Mouse (Mus musculus): ENCODE results near the gene Large2. TPM values are rescaled to one million over a fixed set of nuclear protein-coding genes. Genes with fewer than 3 reads are reported as not detected.

Large2 gene
- total and polyA plus RNA-seq, 3 experiments = 0.19 to 1.5 (median 0.89) TPM

DNA sequence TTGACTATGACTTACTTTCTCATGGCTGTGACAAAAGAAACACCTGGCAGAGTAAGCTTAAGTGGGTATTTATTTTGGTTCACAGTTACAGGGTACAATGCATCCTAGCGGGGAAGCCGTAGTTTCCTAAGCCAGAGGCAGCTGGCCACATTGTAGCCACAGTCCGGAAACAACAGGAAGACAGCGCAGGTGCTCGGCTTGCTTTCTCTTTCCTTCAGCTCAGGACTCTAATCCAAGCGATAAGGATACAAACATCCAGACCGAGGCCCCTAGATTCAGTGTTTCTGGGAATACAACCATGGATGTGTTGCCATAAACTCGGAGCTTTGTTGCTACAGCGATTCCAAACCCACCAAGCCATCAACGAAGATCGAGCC, 1.2 kb downstream of the Large2 start:
- H3K4me1 ChIP-seq (ENCODE audit: control insufficient read depth in 1 of 2, insufficient read depth in 2 of 2) = peaks cover 14 to 48% of the 10 kb centered on the region in 2 experiments
- no peaks in the 10 kb centered on the region for H3K9me3 ChIP-seq (replicated peaks; ENCODE audit: low read length)
- H3K36me3 ChIP-seq (replicated peaks in 1 of 2; ENCODE audit: control insufficient read depth in 1 of 2, insufficient read depth in 1 of 2, low read length in 1 of 2) = peaks cover 11 to 18% of the 10 kb centered on the region in 2 experiments
- dilution Hi-C loops (cut with MboI; ENCODE audit: extremely low pct_ligation_motif_present, extremely low pct_unique_long_range_greater_than_20kb, low sequenced_read_pairs) = no loop called here
- H3K27ac ChIP-seq (ENCODE audit: insufficient read depth, low read depth) = no peak overlapping the region
- peaks cover 9% of the 10 kb centered on the region for H3K27me3 ChIP-seq (replicated peaks)
- no peak overlapping the region for H3K9ac ChIP-seq (ENCODE audit: insufficient read depth, low read depth)
- TF ChIP-seq CHD2 (IDR thresholded peaks at IDR 0.05; ENCODE audit: low read length) = no peak
- no peak for TF ChIP-seq BHLHE40 (IDR thresholded peaks at IDR 0.05; ENCODE audit: low read depth, low read length)
- TF ChIP-seq GABPA (IDR thresholded peaks at IDR 0.05; ENCODE audit: insufficient replicate concordance, low read depth, low read length) = no peak
- TF ChIP-seq EP300 (IDR thresholded peaks at IDR 0.05; ENCODE audit: low read length) = no peak
- TF ChIP-seq USF1 (IDR thresholded peaks at IDR 0.05; ENCODE audit: low read depth, low read length) = no peak
- no peak for TF ChIP-seq KAT2A (IDR thresholded peaks at IDR 0.05; ENCODE audit: insufficient replicate concordance, low read length)
- TF ChIP-seq CTCF (conservative IDR thresholded peaks at IDR 0.05 in 1 of 2, IDR thresholded peaks at IDR 0.05 in 1 of 2; ENCODE audit: low read depth in 2 of 2, low read length in 2 of 2) = no peak
- TF ChIP-seq NELFE (IDR thresholded peaks at IDR 0.05; ENCODE audit: low read depth, low read length) = no peak
- no peak for TF ChIP-seq ZNF384 (IDR thresholded peaks at IDR 0.05; ENCODE audit: low read depth, low read length)
- TF ChIP-seq ZC3H11A (IDR thresholded peaks at IDR 0.05; ENCODE audit: low read depth, low read length) = no peak
- no peak for TF ChIP-seq HCFC1 (IDR thresholded peaks at IDR 0.05; ENCODE audit: low read depth, low read length)
- no peak for TF ChIP-seq SMC3 (IDR thresholded peaks at IDR 0.05; ENCODE audit: low read depth, low read length)
- no peak for TF ChIP-seq MXI1 (IDR thresholded peaks at IDR 0.05; ENCODE audit: low read depth, low read length)
- no peak for TF ChIP-seq RCOR1 (conservative IDR thresholded peaks at IDR 0.05; ENCODE audit: low read depth, low read length)
- no peak for TF ChIP-seq MAZ (IDR thresholded peaks at IDR 0.05; ENCODE audit: low read depth, low read length)
- no peak for TF ChIP-seq ELF1 (IDR thresholded peaks at IDR 0.05; ENCODE audit: low read depth, low read length)
- TF ChIP-seq SIN3A (IDR thresholded peaks at IDR 0.05; ENCODE audit: low read length) = no peak
- no peak for TF ChIP-seq ETS1 (conservative IDR thresholded peaks at IDR 0.05; ENCODE audit: low read depth, low read length)
- TF ChIP-seq TBP (conservative IDR thresholded peaks at IDR 0.05; ENCODE audit: low read depth, low read length) = no peak
- TF ChIP-seq IRF4 (IDR thresholded peaks at IDR 0.05; ENCODE audit: low read depth, low read length) = no peak
- no peak overlapping the region for H3K4me2 ChIP-seq (ENCODE audit: insufficient read depth, low read depth, poor library complexity, severe bottlenecking)
- no peak overlapping the region for H3K4me3 ChIP-seq (replicated peaks in 1 of 3; ENCODE audit: low read depth in 2 of 3, low read length in 2 of 3, poor library complexity in 1 of 3)
- DNase-seq (ENCODE audit: extremely low read depth) = no peak
- peaks cover 9% of the 10 kb centered on the region for H3K79me2 ChIP-seq (replicated peaks; ENCODE audit: control insufficient read depth, extremely low read depth, insufficient read depth, poor library complexity, severe bottlenecking)
- in situ Hi-C loops (cut with MboI; ENCODE audit: low pct_ligation_motif_present, low pct_unique_long_range_greater_than_20kb, low sequenced_read_pairs) = no loop called here

DNA sequence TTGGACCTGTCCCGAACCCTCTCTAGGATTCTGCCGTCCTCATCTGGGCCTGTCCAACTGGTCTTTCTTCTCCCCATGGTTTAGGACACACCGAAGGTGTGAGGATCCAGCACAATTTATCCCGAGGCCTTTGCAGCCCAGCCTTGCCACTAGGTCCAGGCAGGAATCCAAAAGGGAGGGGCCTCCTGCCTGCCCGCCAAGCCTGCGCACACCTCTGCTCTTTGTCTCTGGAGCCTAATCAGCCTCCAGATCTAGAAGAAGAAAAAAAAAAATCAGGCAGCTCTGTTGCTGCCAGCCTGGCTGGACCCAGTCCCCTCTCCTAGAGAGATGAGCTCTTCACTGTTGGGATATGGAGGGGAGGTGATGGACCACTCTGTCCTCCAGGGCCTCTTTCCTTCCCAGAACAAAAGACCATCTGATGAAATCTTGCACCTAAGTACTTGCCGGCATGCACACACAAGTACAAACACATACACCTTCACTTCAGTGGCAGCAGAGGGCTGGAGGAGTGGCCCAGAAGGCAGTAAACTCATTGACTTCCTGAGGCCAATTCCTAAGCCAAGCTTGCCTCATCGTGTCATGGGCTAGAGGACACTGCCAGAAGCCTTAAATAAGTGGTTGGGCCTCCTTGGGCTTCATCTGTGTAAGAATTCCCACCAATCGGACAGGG, 1.8 kb downstream of the Large2 start:
- Histone ChIP-seq H3K27me3 (replicated peaks) (peaks cover 9% of the 10 kb centered on the region), H3K4me1 (ENCODE audit: control insufficient read depth in 1 of 2, insufficient read depth in 2 of 2) (peaks cover 13 to 43% of the 10 kb centered on the region in 2 experiments), H3K27ac (ENCODE audit: insufficient read depth, low read depth) (no peak overlapping the region), H3K4me3 (replicated peaks in 1 of 3; ENCODE audit: low read depth in 2 of 3, low read length in 2 of 3, poor library complexity in 1 of 3) (no peak overlapping the region), H3K9me3 (replicated peaks; ENCODE audit: low read length) (no peaks in the 10 kb centered on the region), H3K9ac (ENCODE audit: insufficient read depth, low read depth) (no peak overlapping the region), H3K4me2 (ENCODE audit: insufficient read depth, low read depth, poor library complexity, severe bottlenecking) (no peak overlapping the region), H3K79me2 (replicated peaks; ENCODE audit: control insufficient read depth, extremely low read depth, insufficient read depth, poor library complexity, severe bottlenecking) (peaks cover 9% of the 10 kb centered on the region), H3K36me3 (replicated peaks in 1 of 2; ENCODE audit: control insufficient read depth in 1 of 2, insufficient read depth in 1 of 2, low read length in 1 of 2) (peaks cover 6 to 13% of the 10 kb centered on the region in 2 experiments)
- in situ Hi-C loops (cut with MboI; ENCODE audit: low pct_ligation_motif_present, low pct_unique_long_range_greater_than_20kb, low sequenced_read_pairs) = no loop called here
- no peak for DNase-seq (ENCODE audit: extremely low read depth)
- dilution Hi-C loops (cut with MboI; ENCODE audit: extremely low pct_ligation_motif_present, extremely low pct_unique_long_range_greater_than_20kb, low sequenced_read_pairs) = no loop called here
- TF ChIP-seq JUND (conservative IDR thresholded peaks at IDR 0.05; ENCODE audit: low read depth, low read length) = no peak
- no peak for TF ChIP-seq BHLHE40 (IDR thresholded peaks at IDR 0.05; ENCODE audit: low read depth, low read length)
- TF ChIP-seq USF1 (IDR thresholded peaks at IDR 0.05; ENCODE audit: low read depth, low read length) = no peak
- no peak for TF ChIP-seq JUN (IDR thresholded peaks at IDR 0.05; ENCODE audit: insufficient read depth, low read depth, low read length)
- TF ChIP-seq MEF2A (IDR thresholded peaks at IDR 0.05; ENCODE audit: borderline replicate concordance, low read depth, low read length) = no peak
- TF ChIP-seq CHD1 (IDR thresholded peaks at IDR 0.05; ENCODE audit: low read depth, low read length) = no peak
- TF ChIP-seq ZC3H11A (IDR thresholded peaks at IDR 0.05; ENCODE audit: low read depth, low read length) = no peak
- TF ChIP-seq USF2 (conservative IDR thresholded peaks at IDR 0.05; ENCODE audit: low read depth, low read length) = no peak
- TF ChIP-seq TCF12 (IDR thresholded peaks at IDR 0.05; ENCODE audit: low read depth, low read length) = no peak
- no peak for TF ChIP-seq NELFE (IDR thresholded peaks at IDR 0.05; ENCODE audit: low read depth, low read length)
- TF ChIP-seq E2F4 (IDR thresholded peaks at IDR 0.05; ENCODE audit: insufficient replicate concordance, low read depth, low read length) = no peak
- no peak for TF ChIP-seq TBP (conservative IDR thresholded peaks at IDR 0.05; ENCODE audit: low read depth, low read length)
- no peak for TF ChIP-seq MAFK (IDR thresholded peaks at IDR 0.05; ENCODE audit: insufficient replicate concordance, low read length)
- no peak for TF ChIP-seq MAZ (IDR thresholded peaks at IDR 0.05; ENCODE audit: low read depth, low read length)
- TF ChIP-seq MAX (IDR thresholded peaks at IDR 0.05; ENCODE audit: low read length) = no peak
- TF ChIP-seq MXI1 (IDR thresholded peaks at IDR 0.05; ENCODE audit: low read depth, low read length) = no peak
- no peak for TF ChIP-seq GABPA (IDR thresholded peaks at IDR 0.05; ENCODE audit: insufficient replicate concordance, low read depth, low read length)
- no peak for TF ChIP-seq CHD2 (IDR thresholded peaks at IDR 0.05; ENCODE audit: low read length)
